Mouse (Mus musculus) stomach, embryonic 15.5 days (tissue): ENCODE measurements at regions not wholly inside any gene's neighbourhood (a gene's known extent, or its start where the extent isn't known, plus 50 kb on each side); places are given as distances from the start of the nearest gene placed in this dataset.
"Not testable (repeated sequence)": the region's sequence is repeated elsewhere in the genome, so short reads cannot be mapped to it uniquely, and the experiment has no call there.

ENCODE experiments used
- ATAC-seq: fragments of 200-750 bp; cut with Nextera tagmentation; 2 replicates; pipeline ENCODE4 v1.8.0; 2017; ENCODE audit warnings: low read depth, moderate number of reproducible peaks, moderate TSS enrichment; ENCODE audit not compliant: insufficient read depth, low FRiP score
- H3K27ac ChIP-seq: fragments of 300-500 bp; sonication (generic); 2 replicates; pipeline ENCODE4 v1.5.1; 2015; ENCODE audit warnings: mild to moderate bottlenecking, inconsistent platforms
- H3K27me3 ChIP-seq: fragments of 300-500 bp; sonication (generic); replicated peaks from 2 replicates; pipeline ENCODE4 v1.6.1; 2015; ENCODE audit warnings: inconsistent platforms
- H3K36me3 ChIP-seq: fragments of 300-500 bp; sonication (generic); 2 replicates; pipeline ENCODE4 v1.6.1; 2015; ENCODE audit warnings: inconsistent platforms
- H3K4me1 ChIP-seq: fragments of 300-500 bp; sonication (generic); 2 replicates; pipeline ENCODE4 v1.6.1; 2015; ENCODE audit warnings: inconsistent platforms
- H3K4me2 ChIP-seq: fragments of 300-500 bp; sonication (generic); 2 replicates; pipeline ENCODE4 v1.6.1; 2015; ENCODE audit warnings: mild to moderate bottlenecking, inconsistent platforms
- H3K4me3 ChIP-seq: fragments of 300-500 bp; sonication (generic); replicated peaks from 2 replicates; pipeline ENCODE4 v1.5.1; 2015; ENCODE audit warnings: inconsistent platforms
- H3K9ac ChIP-seq: fragments of 300-500 bp; sonication (generic); 2 replicates; pipeline ENCODE4 v1.6.1; 2015; ENCODE audit warnings: inconsistent platforms
- H3K9me3 ChIP-seq: fragments of 300-500 bp; sonication (generic); 2 replicates; pipeline ENCODE4 v1.6.1; 2016; ENCODE audit warnings: inconsistent platforms
- WGBS: fragments of 180-500 bp; shearing (Covaris S2); methylation state at CpG from one replicate; pipeline ENCODE4 v1.1.7; 2015; 5-methylcytosine and 5-hydroxymethylcytosine counted together

GRCm38 (mm10) chr7:73688451-73688850 lies 51.7 kb upstream of the Fam174b start:
- Histone ChIP-seq H3K9ac (no peak overlapping the region), H3K27ac (no peak overlapping the region), H3K9me3 (no peaks in the 10 kb centered on the region), H3K27me3 (no peaks in the 10 kb centered on the region), H3K4me1 (no peaks in the 10 kb centered on the region), H3K4me2 (no peak overlapping the region), H3K36me3 (no peaks in the 10 kb centered on the region), H3K4me3 (no peak overlapping the region)
- WGBS, result 68% methylated on average over 7 of the region's 7 CpGs
- ATAC-seq, result no peak

GRCm38 (mm10) chr7:73686245-73686644 lies 53.9 kb upstream of the Fam174b start:
- H3K9ac ChIP-seq, H3K36me3 ChIP-seq, H3K4me1 ChIP-seq, H3K4me3 ChIP-seq, ATAC-seq, H3K27ac ChIP-seq, H3K9me3 ChIP-seq, H3K27me3 ChIP-seq, H3K4me2 ChIP-seq: not testable (repeated sequence)
- 91% methylated on average over 17 of the region's 17 CpGs for WGBS

- Histone ChIP-seq H3K27ac (no peak overlapping the region), H3K9ac (no peak overlapping the region), H3K36me3 (no peaks in the 10 kb centered on the region), H3K4me1 (no peaks in the 10 kb centered on the region), H3K27me3 (no peaks in the 10 kb centered on the region), H3K4me2 (no peak overlapping the region), H3K9me3 (no peaks in the 10 kb centered on the region), H3K4me3 (no peak overlapping the region)
- ATAC-seq, result no peak
- WGBS, result 76% methylated on average over 5 of the region's 5 CpGs
Observed at GRCm38 (mm10) chr7:73682756-73683155, 57.3 kb upstream of the Fam174b start.

GRCm38 (mm10) chr7:73670598-73670997 lies 69.5 kb upstream of the Fam174b start:
- no peak overlapping the region for H3K9ac ChIP-seq
- no peaks in the 10 kb centered on the region for H3K36me3 ChIP-seq
- WGBS, result 28% methylated on average over 4 of the region's 4 CpGs
- H3K4me1 ChIP-seq, result no peaks in the 10 kb centered on the region
- H3K4me2 ChIP-seq, result no peak overlapping the region
- H3K27ac ChIP-seq, result no peak overlapping the region
- ATAC-seq, result no peak
- no peaks in the 10 kb centered on the region for H3K9me3 ChIP-seq
- no peak overlapping the region for H3K4me3 ChIP-seq
- H3K27me3 ChIP-seq, result no peaks in the 10 kb centered on the region

- Histone ChIP-seq H3K9ac (no peak overlapping the region), H3K27me3 (no peaks in the 10 kb centered on the region), H3K4me1 (no peaks in the 10 kb centered on the region), H3K36me3 (no peaks in the 10 kb centered on the region), H3K9me3 (no peaks in the 10 kb centered on the region), H3K27ac (no peak overlapping the region), H3K4me3 (no peak overlapping the region), H3K4me2 (no peak overlapping the region)
- no peak for ATAC-seq
- 63% methylated on average over 2 of the region's 2 CpGs for WGBS
Observed at GRCm38 (mm10) chr7:73668791-73669190, 71.3 kb upstream of the Fam174b start.

GRCm38 (mm10) chr7:73666921-73667675 lies 73.0 kb upstream of the Fam174b start:
- 52% methylated on average over 14 of the region's 14 CpGs for WGBS
- ATAC-seq, result peak; percentile 63; the same call in 1 of the 2 replicates
- Histone ChIP-seq H3K27me3 (no peaks in the 10 kb centered on the region), H3K4me3 (no peak overlapping the region), H3K9ac (no peak overlapping the region), H3K36me3 (no peaks in the 10 kb centered on the region), H3K4me2 (no peak overlapping the region), H3K4me1 (no peaks in the 10 kb centered on the region), H3K27ac (no peak overlapping the region), H3K9me3 (no peaks in the 10 kb centered on the region)

- 73% methylated on average over 6 of the region's 6 CpGs for WGBS
- no peak for ATAC-seq
Observed at GRCm38 (mm10) chr7:73664962-73665361, 75.1 kb upstream of the Fam174b start.

GRCm38 (mm10) chr7:73662536-73662935 lies 77.6 kb upstream of the Fam174b start:
- Histone ChIP-seq H3K9ac (no peak overlapping the region), H3K27ac (no peak overlapping the region), H3K9me3 (no peaks in the 10 kb centered on the region), H3K27me3 (no peaks in the 10 kb centered on the region), H3K36me3 (no peaks in the 10 kb centered on the region), H3K4me1 (no peaks in the 10 kb centered on the region), H3K4me3 (no peak overlapping the region), H3K4me2 (no peak overlapping the region)
- no peak for ATAC-seq
- 61% methylated on average over 9 of the region's 9 CpGs for WGBS

More at GRCm38 (mm10) chr7:73664962-73665361, 75.1 kb upstream of the Fam174b start:
- H3K4me3 ChIP-seq, result no peak overlapping the region
- no peak overlapping the region for H3K4me2 ChIP-seq
- H3K9me3 ChIP-seq, result no peaks in the 10 kb centered on the region
- H3K4me1 ChIP-seq, result no peaks in the 10 kb centered on the region
- H3K36me3 ChIP-seq, result no peaks in the 10 kb centered on the region
- no peaks in the 10 kb centered on the region for H3K27me3 ChIP-seq
- no peak overlapping the region for H3K27ac ChIP-seq
- H3K9ac ChIP-seq, result no peak overlapping the region

- no peak overlapping the region for H3K4me2 ChIP-seq
- WGBS, result 86% methylated on average over 3 of the region's 3 CpGs
- H3K4me1 ChIP-seq, result peaks cover 4% of the 10 kb centered on the region; the same call in 1 of the 2 replicates
- no peaks in the 10 kb centered on the region for H3K27me3 ChIP-seq
- ATAC-seq, result no peak
- H3K27ac ChIP-seq, result no peak overlapping the region
- H3K9ac ChIP-seq, result no peak overlapping the region
- no peaks in the 10 kb centered on the region for H3K36me3 ChIP-seq
- H3K9me3 ChIP-seq, result no peaks in the 10 kb centered on the region
- H3K4me3 ChIP-seq, result no peak overlapping the region
Observed at GRCm38 (mm10) chr7:73661901-73662300, 78.2 kb upstream of the Fam174b start.

GRCm38 (mm10) chr7:73659551-73659950 lies 80.6 kb upstream of the Fam174b start:
- H3K27me3 ChIP-seq, result no peaks in the 10 kb centered on the region
- 83% methylated on average over 5 of the region's 5 CpGs for WGBS
- no peak overlapping the region for H3K4me3 ChIP-seq
- H3K27ac ChIP-seq, result no peak overlapping the region
- no peak overlapping the region for H3K4me2 ChIP-seq
- no peak for ATAC-seq
- peaks cover 5% of the 10 kb centered on the region; the same call in 1 of the 2 replicates for H3K4me1 ChIP-seq
- H3K36me3 ChIP-seq, result no peaks in the 10 kb centered on the region
- H3K9me3 ChIP-seq, result no peaks in the 10 kb centered on the region
- H3K9ac ChIP-seq, result no peak overlapping the region

GRCm38 (mm10) chr7:73657283-73657682 lies 82.8 kb upstream of the Fam174b start:
- no peak overlapping the region for H3K4me2 ChIP-seq
- ATAC-seq, result 0 out of 2 replicates have a peak, but pooled peaks have one; percentile 29
- H3K27ac ChIP-seq, result no peak overlapping the region
- H3K9ac ChIP-seq, result no peak overlapping the region
- H3K27me3 ChIP-seq, result no peaks in the 10 kb centered on the region
- H3K36me3 ChIP-seq, result no peaks in the 10 kb centered on the region
- H3K9me3 ChIP-seq, result no peaks in the 10 kb centered on the region
- 49% methylated on average over 7 of the region's 7 CpGs for WGBS
- H3K4me1 ChIP-seq, result peaks cover 8% of the 10 kb centered on the region; the same call in 1 of the 2 replicates
- no peak overlapping the region for H3K4me3 ChIP-seq

- H3K36me3 ChIP-seq, H3K9me3 ChIP-seq, H3K27me3 ChIP-seq, H3K4me2 ChIP-seq, H3K27ac ChIP-seq, H3K4me3 ChIP-seq, ATAC-seq, H3K4me1 ChIP-seq, H3K9ac ChIP-seq: not testable (repeated sequence)
- 92% methylated on average over 16 of the region's 16 CpGs for WGBS
Observed at GRCm38 (mm10) chr7:73656424-73656795, 83.7 kb upstream of the Fam174b start.
